Mouse (Mus musculus) naive thymus-derived CD4-positive, alpha-beta T cell, adult 5 months (primary cell): ENCODE data around the gene Pdzd2. TPM values are rescaled to one million over a fixed set of nuclear protein-coding genes. Genes with fewer than 3 reads are reported as not detected.

Experiments
- polyA plus RNA-seq: library from polyadenylated mRNA; unstranded; fragments of 100-300 nt; shearing (Covaris generic); gene quantifications from one replicate; pipeline ENCODE4 v1.2.1, GENCODE M21; 2017

The Pdzd2 gene
- 0.27 TPM for polyA plus RNA-seq

GRCm38 (mm10) chr15:12739277-12740247 is at the start of gene Pdzd2:
TSS of gene Pdzd2 (minus strand) at chr15:12739924.

GRCm38 (mm10) chr15:12321788-12322621 is 417.7 kb downstream of the Pdzd2 start, which contains the start of gene 1810049J17Rik:
TSS of gene 1810049J17Rik (minus strand) at chr15:12321899.

GRCm38 (mm10) chr15:12321091-12321787 is 418.5 kb downstream of the Pdzd2 start, which contains the start of gene Golph3:
TSS of gene Golph3 (plus strand) at chr15:12321450.

Other genes with a start within 250 kb of the Pdzd2 start
- 16.0 TPM for gene 6030458C11Rik, start 84.7 kb upstream of the Pdzd2 start, polyA plus RNA-seq
- gene Drosha, start 84.9 kb upstream of the Pdzd2 start, polyA plus RNA-seq = 22.2 TPM